Mouse (Mus musculus): ENCODE measurements around the gene Prss37.
A peak's percentile ranks its signal among the peaks of the same experiment; 100 is the strongest.

The Prss37 gene

DNA sequence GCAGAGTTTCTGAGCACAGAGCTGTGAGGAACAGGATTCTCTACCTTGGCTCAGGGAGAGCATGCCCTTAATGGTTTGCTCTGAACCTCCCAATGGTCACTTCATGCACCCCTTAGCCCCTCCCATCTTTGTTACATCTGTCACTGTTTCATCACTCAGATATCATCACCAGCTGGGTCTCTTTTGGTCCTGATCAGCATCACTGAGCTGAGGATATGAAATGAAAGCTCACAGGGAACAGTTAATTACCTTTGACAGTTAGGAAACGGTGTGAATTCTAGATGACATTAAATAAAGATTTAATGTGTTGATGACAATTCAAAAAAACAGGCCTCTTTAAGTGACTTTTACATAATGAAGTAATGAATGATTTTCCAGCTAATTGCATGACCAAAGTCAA is at the start of gene Prss37:
Prss37 (minus strand) TSS at position 101 of the 400 bp plus-strand sequence.
- no peak for DNase-seq (ENCODE audit: low spot score)

DNA sequence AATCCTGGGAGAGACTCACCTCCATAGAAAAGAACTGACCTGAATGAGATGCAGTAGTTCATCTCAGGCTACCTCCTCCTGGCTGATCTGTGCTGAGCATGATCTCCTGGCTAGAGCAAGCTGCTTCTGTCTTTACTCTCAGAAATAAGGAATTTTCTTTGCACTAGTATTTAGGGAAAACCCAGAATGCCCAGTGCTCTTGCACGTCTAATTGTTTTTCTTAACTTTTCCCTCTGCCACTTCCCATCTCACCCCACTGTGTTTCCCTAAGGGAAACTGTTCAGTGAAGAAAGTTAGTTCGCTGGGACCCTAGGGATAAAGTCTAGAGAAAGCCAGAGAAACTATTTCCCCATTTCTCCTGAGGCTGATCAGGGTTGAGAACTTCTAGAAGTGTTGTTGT is 35.6 kb upstream of the Prss37 start, which contains the start of gene Olfr461:
Olfr461 (minus strand) TSS at position 101 of the 400 bp plus-strand sequence.
- DNase-seq (ENCODE audit: low spot score): no peak

DNA sequence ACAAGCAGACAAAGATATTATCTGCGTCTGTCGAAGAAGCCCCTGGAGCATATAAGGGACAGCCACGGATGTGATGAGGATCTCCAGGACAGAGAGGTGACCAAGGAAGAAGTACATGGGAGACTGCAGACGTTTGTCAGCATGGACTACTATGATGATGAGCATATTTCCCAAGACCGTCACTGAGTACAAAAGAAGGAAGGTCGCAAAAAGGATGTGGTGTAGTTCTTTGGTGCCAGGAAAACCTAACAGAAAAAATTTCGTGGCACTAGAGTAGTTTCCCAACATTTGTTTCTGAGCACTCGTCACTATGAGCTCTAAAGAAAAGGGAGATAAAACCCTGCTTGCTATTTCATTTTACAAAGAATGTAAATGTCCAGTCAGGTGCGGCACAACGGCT is 25.4 kb upstream of the Prss37 start:
- DNase-seq (ENCODE audit: low spot score): no peak

DNA sequence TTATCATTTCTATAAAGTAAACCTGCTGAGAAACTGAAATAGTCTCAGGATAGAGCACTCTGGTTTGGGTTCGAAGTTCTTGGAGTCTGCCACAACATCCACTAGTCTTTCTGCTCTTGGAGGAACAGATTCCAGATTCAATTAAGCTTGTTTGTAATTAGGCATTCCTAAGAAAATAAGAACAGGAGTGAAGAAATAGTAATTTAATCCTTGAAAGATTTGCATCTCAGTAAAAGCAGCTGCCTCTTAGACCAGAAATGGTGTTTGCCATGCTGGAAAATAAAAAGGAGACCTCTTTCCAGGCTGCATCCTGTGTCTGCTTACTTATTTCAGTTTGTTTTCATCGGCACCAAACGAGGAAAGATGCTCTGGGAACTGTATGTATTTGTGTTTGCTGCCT is 26.1 kb downstream of the Prss37 start, which contains the start of gene Tas2r108:
Tas2r108 (plus strand) TSS at position 301 of the 400 bp plus-strand sequence.
- no peak for DNase-seq (ENCODE audit: low spot score)

DNA sequence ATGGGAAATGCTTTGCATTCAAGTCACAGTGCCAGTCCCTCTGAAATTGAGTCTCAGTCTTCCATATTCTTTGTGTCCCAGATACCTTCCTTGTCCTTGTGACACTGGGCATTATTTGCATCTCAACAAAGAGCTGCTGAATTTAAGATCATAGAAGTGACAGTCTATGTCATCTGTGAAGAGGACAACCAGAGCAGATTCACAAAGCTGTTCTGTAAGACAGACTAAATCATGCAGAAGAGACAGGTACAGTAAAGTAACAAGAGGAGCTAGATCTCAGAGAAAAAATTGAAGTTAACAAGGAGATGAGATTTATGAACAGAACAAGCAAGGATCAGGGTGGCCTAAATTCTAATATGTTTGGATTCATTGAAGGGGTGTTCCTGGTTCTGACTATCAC is 28.4 kb downstream of the Prss37 start, which contains the start of gene Tas2r137:
Tas2r137 (plus strand) TSS at position 301 of the 400 bp plus-strand sequence.
- DNase-seq (ENCODE audit: low spot score): no peak

DNA sequence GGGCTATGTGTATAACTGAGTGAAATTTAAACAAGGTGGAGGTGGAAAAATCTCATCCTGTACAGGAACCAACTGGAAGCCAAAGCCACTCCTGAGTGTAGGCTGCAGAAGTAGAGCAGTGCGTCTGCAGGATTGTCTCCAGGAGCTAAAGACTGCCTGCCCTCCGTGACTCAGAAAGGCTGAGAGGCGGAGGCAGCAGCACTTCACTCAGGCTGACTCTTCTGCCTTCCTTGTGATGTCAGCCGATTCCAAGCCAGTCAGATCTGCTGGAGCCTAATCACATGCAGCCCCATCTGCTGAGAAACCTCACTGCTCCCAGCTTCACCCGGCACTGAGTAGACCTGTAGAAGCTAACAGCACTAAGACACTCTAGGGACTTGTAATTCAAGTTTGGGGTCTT is 37.0 kb downstream of the Prss37 start:
- DNase-seq (ENCODE audit: low spot score): no peak

DNA sequence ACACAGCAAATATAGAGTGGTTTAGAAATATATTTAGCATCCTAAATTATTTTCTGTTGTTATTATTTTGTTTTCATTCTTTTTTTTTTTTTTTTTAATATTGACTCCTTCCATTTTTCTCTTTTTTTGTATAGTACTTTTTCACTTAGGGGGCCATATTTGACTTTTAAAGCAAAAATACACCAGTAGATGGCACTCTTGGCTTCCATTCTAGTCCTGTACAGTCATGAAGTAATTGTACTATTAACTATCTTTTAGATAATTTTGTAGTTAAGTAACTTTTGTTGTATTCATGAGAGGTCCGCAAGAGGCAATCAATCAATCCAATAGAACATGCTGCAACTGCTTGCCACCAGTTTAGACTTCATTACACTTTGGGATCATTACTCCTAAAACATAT is 39.6 kb downstream of the Prss37 start:
- DNase-seq (ENCODE audit: low spot score): no peak

DNA sequence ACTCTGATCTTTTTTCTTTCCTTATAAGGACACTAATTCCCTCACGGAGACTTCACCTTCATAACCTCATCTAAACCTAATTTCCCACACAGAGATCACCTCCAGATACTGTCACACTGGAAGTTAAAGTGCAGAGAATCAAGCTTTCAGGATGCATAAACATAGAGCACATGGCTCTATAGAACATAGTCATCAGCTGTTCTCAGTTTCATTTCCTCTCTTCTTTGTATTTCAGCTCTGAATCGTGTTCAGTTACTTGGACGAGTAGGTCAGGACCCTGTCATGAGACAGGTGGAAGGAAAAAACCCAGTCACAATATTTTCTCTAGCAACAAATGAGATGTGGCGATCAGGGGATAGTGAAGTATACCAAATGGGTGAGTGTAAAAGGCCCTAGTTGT is 43.2 kb downstream of the Prss37 start:
- DNase-seq (ENCODE audit: low spot score): no peak

DNA sequence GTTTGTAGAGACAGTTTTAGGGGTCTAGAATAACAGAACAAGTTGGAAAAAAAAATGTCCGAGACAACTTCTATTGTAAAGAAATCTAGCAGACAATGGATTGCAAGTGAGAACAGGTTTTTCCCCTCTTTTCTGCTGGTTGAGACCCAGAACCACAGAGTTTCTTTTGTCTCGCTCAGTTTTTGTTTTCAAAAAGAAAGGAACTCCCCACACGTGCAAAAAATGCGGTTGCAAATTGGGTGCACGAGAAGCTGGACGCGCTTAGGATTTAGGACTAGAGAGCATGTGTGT is 47.6 kb downstream of the Prss37 start:
- DNase-seq (ENCODE audit: low spot score): no peak

DNA sequence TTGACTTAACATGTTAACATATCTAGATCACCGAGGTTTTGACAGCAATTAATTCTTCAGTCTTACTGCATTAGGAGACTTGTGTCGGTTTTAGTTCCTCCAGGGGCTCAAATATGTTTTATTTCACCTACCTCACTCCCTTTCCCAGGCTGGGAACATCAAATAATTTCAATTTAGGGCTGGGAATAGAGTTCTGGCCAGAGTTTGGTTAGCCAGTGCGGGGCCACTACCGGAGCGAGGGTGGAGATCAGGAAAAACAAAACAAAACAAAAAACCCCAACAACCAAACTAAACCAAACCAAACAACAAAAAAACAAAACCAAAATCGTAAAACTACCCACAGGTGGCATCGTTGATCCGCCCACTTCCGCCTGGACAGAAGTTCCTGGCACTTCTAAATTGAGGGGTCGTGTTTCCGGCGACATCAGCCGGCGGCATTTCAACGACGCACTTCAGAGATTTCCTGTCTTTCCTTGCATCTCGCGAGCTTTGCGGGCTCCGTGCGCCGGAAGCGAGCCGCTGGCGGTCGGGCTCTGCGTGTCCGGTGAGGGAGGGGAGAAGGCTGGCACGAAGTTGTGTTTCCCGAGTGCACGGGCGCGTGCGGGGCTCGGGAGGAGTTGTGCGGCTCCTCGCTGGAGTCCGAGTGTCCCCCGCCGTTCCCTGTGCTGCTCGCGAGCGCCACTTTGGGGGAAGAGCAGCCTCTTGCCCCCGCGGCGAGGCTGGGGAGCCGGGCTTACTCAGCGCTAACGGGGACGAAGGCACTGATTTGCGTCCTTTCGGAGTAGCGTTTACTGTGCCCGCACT is 48.2 kb downstream of the Prss37 start, which contains the start of gene Ssbp1:
Ssbp1 (plus strand) TSS at position 437 of the 804 bp plus-strand sequence.
- peak; percentile 57 for DNase-seq (ENCODE audit: low spot score)

DNA sequence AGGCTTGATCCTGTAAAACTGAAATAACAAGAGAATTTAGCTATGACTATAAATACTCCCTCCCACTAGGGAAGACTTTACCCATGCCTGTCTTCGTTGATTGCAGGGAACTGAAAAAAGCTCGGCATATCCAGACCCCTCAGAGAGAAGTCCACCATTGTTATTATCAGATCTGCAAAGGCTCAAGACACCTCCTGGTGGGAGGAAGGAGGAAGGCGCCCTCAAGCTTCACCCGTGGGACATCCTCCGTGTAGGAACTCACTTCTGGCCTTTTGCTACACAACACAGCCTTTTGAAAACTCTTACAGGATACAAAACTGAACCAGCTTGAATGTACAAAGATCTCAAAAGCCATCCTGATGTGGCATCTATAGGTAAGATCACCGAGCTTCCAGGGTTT is 53.6 kb downstream of the Prss37 start:
- DNase-seq (ENCODE audit: low spot score): no peak

Data from urinary bladder, postnatal 10 days (tissue).